Mouse (Mus musculus): Measurements from ENCODE around the gene P4htm. TPM values are rescaled to one million over a fixed set of nuclear protein-coding genes. Genes with fewer than 3 reads are reported as not detected.

The P4htm gene
- polyA plus RNA-seq, 1 experiment from 2014 or later: 8.3 TPM

GRCm38 (mm10) chr9:108572321-108572720, 25.1 kb downstream of the P4htm start:
- H3K4me2 ChIP-seq (ENCODE audit: low read depth, low read length): no peak overlapping the region
- H3K4me1 ChIP-seq (replicated peaks; ENCODE audit: control insufficient read depth, insufficient read depth, low read length): peaks cover 30% of the 10 kb centered on the region
- 77% methylated on average over 10 of the region's 10 CpGs for WGBS
- H3K27ac ChIP-seq (ENCODE audit: low read length): no peak overlapping the region
- no peaks in the 10 kb centered on the region for H3K9me3 ChIP-seq (ENCODE audit: control insufficient read depth, low read length)
- no peaks in the 10 kb centered on the region for H3K27me3 ChIP-seq (ENCODE audit: control insufficient read depth, insufficient read depth, low read depth, low read length)
- H3K36me3 ChIP-seq (ENCODE audit: control insufficient read depth, insufficient read depth, low read length): peaks cover 37% of the 10 kb centered on the region
- ATAC-seq (ENCODE audit: low read depth): no peak
- no peak overlapping the region for H3K9ac ChIP-seq (ENCODE audit: low read length)
- H3K4me3 ChIP-seq (ENCODE audit: low read length): no peak overlapping the region

- Histone ChIP-seq H3K27ac (ENCODE audit: low read length) (no peak overlapping the region), H3K9me3 (ENCODE audit: control insufficient read depth, low read length) (no peaks in the 10 kb centered on the region), H3K36me3 (ENCODE audit: control insufficient read depth, insufficient read depth, low read length) (peaks cover 37% of the 10 kb centered on the region), H3K9ac (ENCODE audit: low read length) (no peak overlapping the region), H3K4me1 (replicated peaks; ENCODE audit: control insufficient read depth, insufficient read depth, low read length) (peaks cover 23% of the 10 kb centered on the region), H3K4me3 (ENCODE audit: low read length) (no peak overlapping the region), H3K27me3 (ENCODE audit: control insufficient read depth, insufficient read depth, low read depth, low read length) (no peaks in the 10 kb centered on the region), H3K4me2 (ENCODE audit: low read depth, low read length) (no peak overlapping the region)
- 89% methylated on average over 16 of the region's 16 CpGs for WGBS
- no peak for ATAC-seq (ENCODE audit: low read depth)
Observed at GRCm38 (mm10) chr9:108571401-108571973, 26.0 kb downstream of the P4htm start.

GRCm38 (mm10) chr9:108570207-108570896, 27.1 kb downstream of the P4htm start:
- Histone ChIP-seq H3K4me1 (replicated peaks; ENCODE audit: control insufficient read depth, insufficient read depth, low read length) (peaks cover 24% of the 10 kb centered on the region), H3K36me3 (ENCODE audit: control insufficient read depth, insufficient read depth, low read length) (peaks cover 32% of the 10 kb centered on the region), H3K27me3 (ENCODE audit: control insufficient read depth, insufficient read depth, low read depth, low read length) (no peaks in the 10 kb centered on the region), H3K9ac (ENCODE audit: low read length) (peak overlapping the region; percentile 61), H3K9me3 (ENCODE audit: control insufficient read depth, low read length) (no peaks in the 10 kb centered on the region), H3K27ac (ENCODE audit: low read length) (peak overlapping the region; percentile 29), H3K4me3 (ENCODE audit: low read length) (peak overlapping the region; percentile 62), H3K4me2 (ENCODE audit: low read depth, low read length) (peak overlapping the region; percentile 92)
- ATAC-seq (ENCODE audit: low read depth): no peak; the same call in 1 of the 2 replicates
- WGBS: under 1% methylated on average over 40 of the region's 40 CpGs

GRCm38 (mm10) chr9:108569381-108570206, 27.9 kb downstream of the P4htm start, which contains the start of gene Dalrd3:
Gene Dalrd3, plus strand, starts transcription at chr9:108569886.
- ATAC-seq (ENCODE audit: low read depth): peak; percentile 69
- Histone ChIP-seq H3K4me3 (ENCODE audit: low read length) (peak within 1 kb of the TSS; percentile 62), H3K9me3 (ENCODE audit: control insufficient read depth, low read length) (no peaks in the 10 kb centered on the region), H3K4me1 (replicated peaks; ENCODE audit: control insufficient read depth, insufficient read depth, low read length) (peaks cover 24% of the 10 kb centered on the region), H3K27ac (ENCODE audit: low read length) (peak within 1 kb of the TSS; percentile 41), H3K36me3 (ENCODE audit: control insufficient read depth, insufficient read depth, low read length) (peaks cover 29% of the 10 kb centered on the region), H3K27me3 (ENCODE audit: control insufficient read depth, insufficient read depth, low read depth, low read length) (no peaks in the 10 kb centered on the region), H3K4me2 (ENCODE audit: low read depth, low read length) (peak within 1 kb of the TSS; percentile 92), H3K9ac (ENCODE audit: low read length) (peak within 1 kb of the TSS; percentile 61)
- WGBS: 4% methylated on average over 42 of the region's 42 CpGs

- Histone ChIP-seq H3K4me1 (replicated peaks; ENCODE audit: control insufficient read depth, insufficient read depth, low read length) (peaks cover 24% of the 10 kb centered on the region), H3K36me3 (ENCODE audit: control insufficient read depth, insufficient read depth, low read length) (peaks cover 34% of the 10 kb centered on the region), H3K27ac (ENCODE audit: low read length) (no peak overlapping the region; the same call in 1 of the 2 replicates), H3K9ac (ENCODE audit: low read length) (peak overlapping the region; percentile 87), H3K9me3 (ENCODE audit: control insufficient read depth, low read length) (no peaks in the 10 kb centered on the region), H3K4me2 (ENCODE audit: low read depth, low read length) (peak overlapping the region; percentile 98), H3K4me3 (ENCODE audit: low read length) (peak overlapping the region; percentile 82), H3K27me3 (ENCODE audit: control insufficient read depth, insufficient read depth, low read depth, low read length) (no peaks in the 10 kb centered on the region)
- WGBS: 71% methylated on average over 17 of the region's 17 CpGs
- ATAC-seq (ENCODE audit: low read depth): no peak
Observed at GRCm38 (mm10) chr9:108568511-108568921, 29.0 kb downstream of the P4htm start.

GRCm38 (mm10) chr9:108567931-108568419, 29.5 kb downstream of the P4htm start:
- ATAC-seq (ENCODE audit: low read depth): no peak
- H3K4me1 ChIP-seq (replicated peaks; ENCODE audit: control insufficient read depth, insufficient read depth, low read length): peaks cover 24% of the 10 kb centered on the region
- peaks cover 31% of the 10 kb centered on the region for H3K36me3 ChIP-seq (ENCODE audit: control insufficient read depth, insufficient read depth, low read length)

GRCm38 (mm10) chr9:108566815-108567776, 30.4 kb downstream of the P4htm start, which contains the start of gene Ndufaf3:
Gene Ndufaf3, minus strand, starts transcription at chr9:108567434.
- peak within 1 kb of the TSS; percentile 97 for H3K27ac ChIP-seq (ENCODE audit: low read length)
- peak; percentile 91 for ATAC-seq (ENCODE audit: low read depth)
- H3K4me3 ChIP-seq (ENCODE audit: low read length): peak within 1 kb of the TSS; percentile 82
- WGBS: under 1% methylated on average over 72 of the region's 73 CpGs
- peak within 1 kb of the TSS; percentile 98 for H3K4me2 ChIP-seq (ENCODE audit: low read depth, low read length)
- peak within 1 kb of the TSS; percentile 87 for H3K9ac ChIP-seq (ENCODE audit: low read length)
- H3K9me3 ChIP-seq (ENCODE audit: control insufficient read depth, low read length): no peaks in the 10 kb centered on the region
- peaks cover 24% of the 10 kb centered on the region for H3K4me1 ChIP-seq (replicated peaks; ENCODE audit: control insufficient read depth, insufficient read depth, low read length)
- no peaks in the 10 kb centered on the region for H3K27me3 ChIP-seq (ENCODE audit: control insufficient read depth, insufficient read depth, low read depth, low read length)
- peaks cover 26% of the 10 kb centered on the region for H3K36me3 ChIP-seq (ENCODE audit: control insufficient read depth, insufficient read depth, low read length)

More at GRCm38 (mm10) chr9:108567931-108568419, 29.5 kb downstream of the P4htm start:
- Histone ChIP-seq H3K27ac (ENCODE audit: low read length) (peak overlapping the region; percentile 97), H3K9me3 (ENCODE audit: control insufficient read depth, low read length) (no peaks in the 10 kb centered on the region), H3K4me2 (ENCODE audit: low read depth, low read length) (peak overlapping the region; percentile 98), H3K9ac (ENCODE audit: low read length) (peak overlapping the region; percentile 87), H3K27me3 (ENCODE audit: control insufficient read depth, insufficient read depth, low read depth, low read length) (no peaks in the 10 kb centered on the region), H3K4me3 (ENCODE audit: low read length) (peak overlapping the region; percentile 82)
- WGBS: 9% methylated on average over 18 of the region's 18 CpGs

Measured in lung, embryonic 16.5 days (tissue).